Mouse (Mus musculus): ENCODE results near the gene Capn9. TPM values are rescaled to one million over a fixed set of nuclear protein-coding genes. Genes with fewer than 3 reads are reported as not detected.

Capn9 gene
- polyA plus RNA-seq, 1 experiment: not detected

- H3K27me3 ChIP-seq (replicated peaks; ENCODE audit: control insufficient read depth, insufficient read depth, low read length): no peaks in the 10 kb centered on the region
- no peak for TF ChIP-seq CTCF (conservative IDR thresholded peaks at IDR 0.05; ENCODE audit: insufficient read depth, insufficient read length, low read depth, low read length)
- no peak for TF ChIP-seq POLR2A (IDR thresholded peaks at IDR 0.05; ENCODE audit: low read depth, low read length)
- H3K4me3 ChIP-seq (ENCODE audit: insufficient read depth, low read depth, low read length): no peak overlapping the region
- peaks cover 9% of the 10 kb centered on the region; the same call in 1 of the 2 replicates for H3K4me1 ChIP-seq (ENCODE audit: control insufficient read depth, insufficient read depth, low read length)
- H3K36me3 ChIP-seq (ENCODE audit: control insufficient read depth, insufficient read depth, low read length): no peaks in the 10 kb centered on the region
- peak overlapping the region; percentile 47 for H3K27ac ChIP-seq (ENCODE audit: insufficient read depth, low read depth, low read length)
- WGBS: 61% methylated on average over 4 of the region's 4 CpGs
- no peak for DNase-seq
Observed at GRCm38 (mm10) chr8:124663874-124664230, 87.9 kb downstream of the Capn9 start.

- Histone ChIP-seq H3K36me3 (ENCODE audit: control insufficient read depth, insufficient read depth, low read length) (no peaks in the 10 kb centered on the region), H3K4me1 (ENCODE audit: control insufficient read depth, insufficient read depth, low read length) (peaks cover 9% of the 10 kb centered on the region; the same call in 1 of the 2 replicates), H3K4me3 (ENCODE audit: insufficient read depth, low read depth, low read length) (no peak overlapping the region), H3K27me3 (replicated peaks; ENCODE audit: control insufficient read depth, insufficient read depth, low read length) (no peaks in the 10 kb centered on the region), H3K27ac (ENCODE audit: insufficient read depth, low read depth, low read length) (no peak overlapping the region)
- TF ChIP-seq CTCF (conservative IDR thresholded peaks at IDR 0.05; ENCODE audit: insufficient read depth, insufficient read length, low read depth, low read length) (no peak), POLR2A (IDR thresholded peaks at IDR 0.05; ENCODE audit: low read depth, low read length) (no peak)
- DNase-seq: no peak
- 65% methylated on average over 3 of the region's 3 CpGs for WGBS
Observed at GRCm38 (mm10) chr8:124664414-124664813, 88.5 kb downstream of the Capn9 start.

Other genes with a start within 250 kb of the Capn9 start
- gene Pgbd5, start 136.5 kb upstream of the Capn9 start, polyA plus RNA-seq (2012; rRNA removed): 0.39 and 0.41 TPM in 2 replicates
- gene Cog2, start 55.3 kb upstream of the Capn9 start, polyA plus RNA-seq (2012; rRNA removed): 21.2 and 21.3 TPM in 2 replicates
- 91.6 and 136 TPM in 2 replicates for gene Agt, start 6.4 kb upstream of the Capn9 start, polyA plus RNA-seq (2012; rRNA removed)
- 44.4 and 47.9 TPM in 2 replicates for gene 2310022B05Rik, start 87.3 kb downstream of the Capn9 start, polyA plus RNA-seq (2012; rRNA removed)
- gene Ttc13, start 145.9 kb downstream of the Capn9 start, polyA plus RNA-seq (2012; rRNA removed): 9.4 and 11.8 TPM in 2 replicates
- 8.8 and 13.9 TPM in 2 replicates for gene Arv1, start 146.0 kb downstream of the Capn9 start, polyA plus RNA-seq (2012; rRNA removed)
- 1.9 TPM in 2 replicates for gene Fam89a, start 175.7 kb downstream of the Capn9 start, polyA plus RNA-seq (2012; rRNA removed)
- 0.14 and 0.30 TPM in 2 replicates for gene Trim67, start 217.0 kb downstream of the Capn9 start, polyA plus RNA-seq (2012; rRNA removed)

Data from kidney, adult 2 months (tissue).